Mouse (Mus musculus): ENCODE data around the gene Atp5e.

Gene Atp5e

DNA sequence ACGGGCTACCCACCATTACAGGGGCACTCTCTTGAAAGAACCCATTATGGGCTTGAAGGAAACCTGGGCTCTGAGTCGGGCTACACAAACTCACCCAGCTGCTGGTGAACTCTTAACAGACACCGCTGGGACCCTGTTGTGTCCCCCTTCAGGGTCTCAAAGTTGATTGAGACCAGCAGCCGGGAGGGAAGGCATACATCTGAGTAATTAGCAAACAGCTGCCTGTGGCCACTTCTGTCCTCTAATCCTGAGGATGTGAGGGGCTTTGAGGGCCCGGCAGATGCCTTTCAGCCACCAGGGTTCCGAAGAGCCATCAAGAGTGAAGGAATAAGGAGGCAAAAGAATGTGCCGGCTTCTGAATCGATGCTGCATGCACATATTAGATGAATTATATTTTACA, 17.0 kb downstream of the Atp5e start:
- no peak for DNase-seq (ENCODE audit: low spot score in 2 of 2)

DNA sequence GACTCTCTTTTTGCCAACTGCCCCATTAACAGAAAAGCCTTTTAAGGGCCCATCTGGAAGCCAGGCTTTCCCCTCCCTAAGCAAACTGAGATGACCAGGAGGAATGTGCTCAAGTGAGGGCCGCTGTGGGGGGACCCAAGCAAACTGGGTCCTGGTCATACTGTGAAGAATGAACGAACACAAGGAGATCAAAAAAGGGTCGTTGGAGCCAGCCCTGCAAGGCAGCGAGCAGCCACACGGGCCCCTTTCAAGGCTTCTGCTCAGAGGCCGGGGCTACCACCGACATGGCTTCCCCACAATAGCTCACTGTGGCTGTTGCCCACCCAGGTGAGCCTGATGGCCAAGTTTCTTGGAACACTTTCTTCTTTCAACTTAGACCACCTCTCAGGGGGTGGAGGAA, 17.4 kb downstream of the Atp5e start:
- no peak for DNase-seq (ENCODE audit: low spot score in 2 of 2)

DNA sequence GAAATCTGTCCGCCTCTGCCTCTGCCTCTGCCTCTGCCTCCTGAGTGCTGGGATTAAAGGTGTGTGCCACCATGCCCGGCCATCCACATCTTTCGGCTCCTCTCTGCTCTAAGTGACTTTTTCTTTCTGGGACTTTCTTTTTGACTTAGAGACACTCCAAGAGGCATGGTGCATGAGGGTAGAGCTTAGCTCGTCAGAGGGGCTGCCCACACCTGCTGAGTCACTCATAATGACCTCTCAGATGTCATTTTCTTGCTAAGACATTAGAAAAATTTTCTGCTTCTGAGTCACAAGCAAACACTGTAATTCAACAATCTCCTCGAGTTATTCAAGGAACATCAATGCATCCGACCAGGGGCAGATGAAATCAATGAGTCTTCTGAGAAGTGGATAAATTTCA, 18.9 kb downstream of the Atp5e start:
- DNase-seq (ENCODE audit: low spot score in 2 of 2), result no peak

DNA sequence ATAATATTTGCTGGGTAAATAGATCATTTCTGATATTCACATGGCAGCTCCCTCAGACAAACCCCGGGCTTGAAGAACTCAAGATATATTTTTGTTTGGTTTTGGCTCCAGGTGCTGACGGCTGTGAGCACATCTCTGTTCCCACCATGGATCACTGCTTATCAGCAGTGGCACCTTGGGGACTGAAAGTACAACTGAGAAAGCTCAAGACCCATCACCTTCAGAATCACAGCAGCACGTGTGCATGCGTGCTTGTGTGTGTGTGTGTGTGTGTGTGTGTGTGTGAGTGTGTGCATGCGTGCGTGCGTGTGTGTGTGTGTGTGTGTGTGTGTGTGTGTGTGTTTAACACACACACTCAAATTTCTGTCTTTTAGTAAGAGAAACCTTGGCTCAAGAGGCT, 19.5 kb downstream of the Atp5e start:
- DNase-seq (ENCODE audit: low spot score in 2 of 2), result no peak

DNA sequence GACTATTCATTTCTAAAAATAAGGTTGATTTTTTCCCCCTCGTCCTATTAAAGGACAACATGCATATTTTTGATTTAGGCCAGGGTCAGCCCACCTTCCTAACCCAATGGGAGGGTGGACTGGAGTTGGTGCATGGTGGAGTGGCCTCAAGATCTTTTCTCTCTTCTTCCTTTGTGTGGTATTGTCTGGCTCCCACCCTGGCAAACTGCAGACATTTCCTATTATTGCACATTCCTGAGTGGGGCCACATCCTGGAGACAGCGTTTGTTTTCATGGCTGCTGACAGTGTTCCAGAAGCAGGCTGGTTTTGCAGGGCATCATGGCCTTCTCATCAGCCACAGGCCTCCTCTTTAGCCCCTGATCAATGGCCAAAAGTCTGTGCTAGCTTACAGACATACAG, 20.9 kb downstream of the Atp5e start:
- no peak for DNase-seq (ENCODE audit: low spot score in 2 of 2)

DNA sequence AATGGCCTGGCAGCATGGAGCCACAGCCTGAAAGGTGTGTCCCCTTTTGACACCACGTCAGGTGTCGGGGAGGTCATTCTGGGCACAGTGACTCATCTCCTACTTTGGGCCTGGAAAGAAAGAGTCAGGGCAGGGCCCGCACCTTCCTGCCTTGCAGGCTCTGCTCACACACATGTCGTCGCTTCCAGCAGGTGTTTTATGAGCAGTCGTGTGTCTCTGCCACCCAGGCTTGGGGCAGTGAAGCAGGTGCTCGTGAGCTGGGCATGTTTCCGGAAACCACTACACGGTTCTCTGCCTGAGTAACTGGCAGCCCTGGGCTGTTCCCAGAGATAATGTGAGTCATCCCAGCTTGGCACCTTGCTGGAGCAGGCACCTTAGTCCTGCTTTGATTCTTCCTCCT, 21.4 kb downstream of the Atp5e start:
- no peak for DNase-seq (ENCODE audit: low spot score in 2 of 2)

DNA sequence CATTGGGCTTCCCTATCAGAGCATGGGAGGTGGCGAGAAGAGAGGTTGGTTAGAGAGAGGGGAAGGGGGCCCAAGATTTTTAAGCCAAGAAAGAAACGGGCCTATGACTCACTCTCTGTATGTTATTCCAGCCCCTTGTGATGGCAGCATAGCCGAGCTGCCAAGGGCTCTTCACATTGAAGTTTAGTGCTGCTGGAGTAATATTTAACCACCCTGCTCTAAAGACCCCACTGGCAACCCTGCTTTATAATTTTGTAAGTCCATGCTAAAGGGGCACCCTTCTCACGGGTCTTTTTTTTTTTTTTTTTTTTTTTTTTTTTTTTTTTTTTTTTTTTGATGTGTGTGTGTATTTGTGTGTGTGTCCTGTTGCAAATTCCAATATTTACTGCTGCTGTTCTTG, 22.0 kb downstream of the Atp5e start:
- no peak for DNase-seq (ENCODE audit: low spot score in 2 of 2)

DNA sequence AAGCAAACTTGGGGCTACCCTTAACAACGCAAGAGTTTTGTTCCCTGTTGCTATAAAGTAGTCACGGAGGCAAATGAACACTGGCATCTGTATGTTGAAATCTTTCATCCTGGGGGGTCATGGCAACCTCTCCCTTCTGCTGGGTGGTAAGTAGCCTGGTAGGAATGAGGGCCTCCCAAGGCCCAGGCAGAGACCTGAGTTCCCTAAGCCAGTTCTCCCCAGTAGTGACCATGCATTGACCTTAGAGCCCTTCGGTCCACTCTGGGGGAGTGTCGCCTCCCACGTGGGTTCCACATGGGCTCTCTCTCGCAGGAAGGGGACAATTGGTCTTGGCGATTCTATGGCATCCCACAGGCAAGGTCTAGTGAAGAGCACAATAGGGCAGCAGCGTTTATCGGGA, 23.9 kb downstream of the Atp5e start:
- DNase-seq (ENCODE audit: low spot score in 2 of 2), result no peak

DNA sequence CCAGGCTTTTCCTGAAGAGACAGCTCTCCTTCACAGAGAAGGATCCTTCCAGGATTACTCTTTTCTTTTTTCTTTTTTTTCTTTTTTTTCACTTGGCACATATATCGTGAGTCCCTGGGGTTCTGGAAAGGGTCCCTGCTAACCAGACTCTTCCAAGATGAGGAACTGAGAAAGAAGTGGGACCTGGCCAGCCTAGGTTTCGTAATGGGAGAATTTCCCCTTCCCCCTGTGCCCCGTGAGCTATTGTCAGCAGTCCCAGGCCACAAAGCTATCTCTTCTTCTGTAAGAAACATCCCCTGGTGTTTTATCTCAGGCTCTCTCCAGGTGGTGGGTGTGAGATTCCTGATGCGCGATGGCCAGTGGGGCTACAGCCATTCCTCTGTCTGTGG, 24.5 kb downstream of the Atp5e start:
- no peak for DNase-seq (ENCODE audit: low spot score in 2 of 2)

DNA sequence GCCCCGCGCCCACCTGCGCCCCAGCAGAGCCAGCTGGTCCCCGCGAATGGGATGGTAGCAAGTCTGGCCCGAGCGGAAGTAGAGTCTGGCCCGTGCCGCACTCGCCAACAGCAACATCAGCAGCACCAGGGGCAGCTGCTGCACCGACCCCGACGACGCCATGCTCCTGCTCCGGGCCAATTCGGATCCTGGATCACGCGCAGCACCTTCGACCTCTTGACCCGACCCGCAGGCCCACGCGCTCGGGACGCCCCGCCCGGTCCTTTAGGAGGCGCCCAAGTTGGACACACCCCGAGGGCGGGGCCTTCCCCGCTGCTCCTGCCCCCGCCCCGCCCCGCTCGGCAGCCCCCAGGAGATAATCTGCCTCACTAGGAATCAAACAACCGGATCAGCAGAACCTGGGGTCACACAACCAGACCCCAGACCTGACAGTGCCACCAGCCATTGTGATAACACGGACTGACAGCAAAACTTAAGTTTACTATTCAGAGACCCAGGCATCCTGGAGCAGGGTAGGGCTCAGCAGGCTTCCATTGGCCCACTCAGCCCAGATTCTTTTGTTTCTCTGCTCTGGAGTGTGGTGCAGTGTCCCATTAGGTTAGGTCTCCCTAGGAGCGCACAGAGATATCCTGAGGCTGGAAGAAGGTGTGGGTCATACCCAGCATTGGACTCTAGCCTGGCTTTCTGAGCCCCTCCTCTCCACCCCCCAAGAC, 25.0 kb downstream of the Atp5e start, which contains the start of gene Ctsz:
Ctsz (minus strand) TSS at position 303 of the 713 bp plus-strand sequence.
- peak; percentile 79 to 89 for DNase-seq (ENCODE audit: low spot score in 2 of 2)

DNA sequence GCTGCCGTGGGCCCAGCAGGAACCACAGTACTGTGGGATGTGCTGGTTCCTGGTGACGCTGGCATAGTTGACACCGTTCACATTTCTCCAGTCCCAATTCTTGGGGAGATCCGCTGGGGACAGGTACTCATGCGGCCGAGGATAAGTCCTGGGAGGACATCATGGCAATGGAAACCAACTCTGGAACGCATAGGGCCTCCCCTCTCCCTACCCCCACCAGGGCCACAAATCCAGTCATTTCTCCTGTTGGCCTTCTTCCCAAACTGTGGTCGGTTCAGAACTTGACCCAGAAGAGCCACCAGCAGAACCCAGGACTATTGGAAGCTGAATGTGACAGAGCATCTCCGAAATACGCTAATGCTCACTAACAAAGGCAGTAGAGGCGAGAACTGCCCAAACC, 25.7 kb downstream of the Atp5e start:
- no peak for DNase-seq (ENCODE audit: low spot score in 2 of 2)

DNA sequence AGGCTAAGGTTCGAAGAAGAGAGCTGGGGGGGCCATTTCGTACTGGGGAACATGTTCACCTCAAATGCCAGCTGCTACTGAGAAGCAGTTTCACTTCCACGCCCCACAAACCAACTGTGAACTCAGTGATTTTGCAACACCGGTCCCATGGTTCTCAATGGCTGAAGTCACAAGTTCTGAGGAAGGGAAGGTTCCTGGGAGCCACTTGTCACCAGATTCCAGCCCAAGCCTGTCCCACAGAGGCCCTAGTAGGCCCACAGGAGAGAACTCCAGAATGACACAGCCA, 26.3 kb downstream of the Atp5e start:
- peak; percentile 62 to 75 for DNase-seq (ENCODE audit: low spot score in 2 of 2)

DNA sequence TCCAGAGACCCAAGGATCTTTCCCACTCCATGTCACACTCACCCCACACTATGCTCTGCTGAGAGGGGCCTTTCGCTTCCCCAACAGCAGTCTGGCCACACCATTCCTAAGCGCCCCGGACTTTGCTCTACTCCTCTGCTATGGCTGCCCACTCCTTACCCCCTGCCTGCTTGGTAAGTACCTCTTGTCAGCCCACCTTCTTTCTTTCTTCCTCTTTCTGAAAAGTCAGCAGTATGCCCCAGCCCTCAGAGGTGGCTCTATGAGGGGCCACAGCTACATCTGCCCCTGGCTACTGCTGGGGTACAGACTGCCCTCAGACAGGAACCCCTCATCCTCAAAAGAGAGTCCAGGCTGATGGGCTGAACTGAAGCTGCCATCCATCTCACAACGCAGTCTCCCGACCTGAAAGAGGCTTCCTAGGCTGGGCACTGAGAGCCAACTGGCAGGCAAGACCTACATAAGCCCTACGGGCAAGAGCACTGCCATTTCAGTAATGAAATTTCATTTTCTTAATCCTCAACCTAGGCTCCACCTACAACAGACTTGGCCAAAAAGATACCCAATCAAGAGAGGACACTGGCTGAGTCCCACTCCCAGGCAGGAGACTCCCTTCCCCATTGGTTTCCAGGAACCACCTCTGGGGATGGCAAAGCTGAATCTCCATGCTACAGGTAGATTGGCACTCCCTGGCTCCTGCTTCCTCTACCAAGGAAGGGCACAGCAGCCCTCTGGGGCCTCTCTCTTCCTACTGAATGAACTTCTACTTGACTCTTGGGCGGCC, 26.8 kb downstream of the Atp5e start:
- DNase-seq (ENCODE audit: low spot score in 2 of 2), result no peak

DNA sequence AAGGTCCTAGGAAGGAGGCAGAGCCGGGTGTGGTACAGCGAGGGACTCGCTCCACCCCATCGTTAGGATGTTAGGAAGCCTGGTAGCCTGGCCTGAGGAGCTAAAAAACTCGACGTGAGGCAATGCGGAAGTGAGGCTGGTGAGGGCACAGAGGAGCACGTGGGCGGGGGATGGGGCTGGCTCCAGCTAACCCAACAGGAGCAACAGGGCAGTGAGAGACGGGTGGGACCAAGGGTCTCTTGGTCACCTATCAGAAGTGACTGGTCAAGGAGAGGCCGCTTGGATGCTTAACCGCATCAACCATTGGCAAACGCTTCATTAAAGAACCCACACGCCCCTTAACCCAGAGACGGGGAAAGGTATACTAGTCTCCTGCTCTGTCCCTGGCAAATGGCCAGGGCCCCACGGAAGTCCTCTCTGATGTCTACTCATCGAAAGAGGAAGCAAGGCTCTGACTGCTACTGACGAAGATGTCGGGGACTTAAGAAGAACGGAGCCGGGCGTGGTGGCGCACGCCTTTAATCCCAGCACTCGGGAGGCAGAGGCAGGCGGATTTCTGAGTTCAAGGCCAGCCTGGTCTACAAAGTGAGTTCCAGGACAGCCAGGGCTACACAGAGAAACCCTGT, 27.7 kb downstream of the Atp5e start:
- DNase-seq (ENCODE audit: low spot score in 2 of 2), result peak; percentile 45 to 77

DNA sequence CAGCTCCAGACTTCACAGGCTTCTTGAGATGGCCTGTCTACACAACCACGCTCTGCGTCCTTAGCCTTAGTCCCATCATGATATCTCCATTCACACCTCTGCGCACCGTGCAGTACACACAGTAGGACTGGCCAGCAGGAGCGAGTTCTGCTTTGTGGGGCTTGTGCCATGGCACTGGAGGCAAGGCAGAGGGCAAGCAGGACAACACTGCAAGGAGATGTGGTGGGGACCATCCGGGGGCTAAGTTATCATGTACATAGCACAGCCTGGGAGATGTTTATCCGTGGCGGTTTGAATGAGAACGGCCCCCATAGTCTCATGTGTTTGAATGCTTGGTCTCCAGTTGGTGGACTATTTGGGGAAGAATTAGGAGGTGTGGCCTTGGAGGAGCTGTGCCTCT, 29.0 kb downstream of the Atp5e start:
- no peak for DNase-seq (ENCODE audit: low spot score in 2 of 2)

DNA sequence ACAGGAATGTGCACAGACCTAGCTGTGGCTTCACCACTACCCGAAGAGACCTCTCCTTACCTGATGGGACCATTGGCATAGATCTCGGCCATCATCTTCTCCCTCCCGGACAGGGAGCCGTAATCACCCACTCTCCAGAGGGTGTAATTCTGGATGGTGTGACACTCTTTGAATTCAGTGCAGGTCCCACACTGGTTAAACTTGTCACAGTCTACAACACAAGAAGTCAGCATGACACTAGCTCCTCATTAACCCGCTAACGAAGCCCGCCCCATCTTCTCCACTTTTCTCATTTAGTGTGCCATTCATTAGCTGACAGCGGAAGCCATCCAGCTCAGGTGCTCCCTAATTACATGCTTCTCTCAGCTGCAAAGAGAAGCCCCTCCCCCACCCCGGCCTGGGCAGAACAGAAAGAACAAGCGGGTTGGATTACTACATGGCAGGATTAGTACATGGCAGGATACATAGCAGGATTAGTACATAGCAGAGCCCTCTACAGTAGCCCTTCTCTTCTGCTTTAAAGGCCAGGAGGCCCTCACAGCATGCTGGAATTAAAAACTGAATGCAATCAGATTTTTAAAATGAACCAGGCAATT, 34.8 kb downstream of the Atp5e start:
- no peak for DNase-seq (ENCODE audit: low spot score in 2 of 2)

DNA sequence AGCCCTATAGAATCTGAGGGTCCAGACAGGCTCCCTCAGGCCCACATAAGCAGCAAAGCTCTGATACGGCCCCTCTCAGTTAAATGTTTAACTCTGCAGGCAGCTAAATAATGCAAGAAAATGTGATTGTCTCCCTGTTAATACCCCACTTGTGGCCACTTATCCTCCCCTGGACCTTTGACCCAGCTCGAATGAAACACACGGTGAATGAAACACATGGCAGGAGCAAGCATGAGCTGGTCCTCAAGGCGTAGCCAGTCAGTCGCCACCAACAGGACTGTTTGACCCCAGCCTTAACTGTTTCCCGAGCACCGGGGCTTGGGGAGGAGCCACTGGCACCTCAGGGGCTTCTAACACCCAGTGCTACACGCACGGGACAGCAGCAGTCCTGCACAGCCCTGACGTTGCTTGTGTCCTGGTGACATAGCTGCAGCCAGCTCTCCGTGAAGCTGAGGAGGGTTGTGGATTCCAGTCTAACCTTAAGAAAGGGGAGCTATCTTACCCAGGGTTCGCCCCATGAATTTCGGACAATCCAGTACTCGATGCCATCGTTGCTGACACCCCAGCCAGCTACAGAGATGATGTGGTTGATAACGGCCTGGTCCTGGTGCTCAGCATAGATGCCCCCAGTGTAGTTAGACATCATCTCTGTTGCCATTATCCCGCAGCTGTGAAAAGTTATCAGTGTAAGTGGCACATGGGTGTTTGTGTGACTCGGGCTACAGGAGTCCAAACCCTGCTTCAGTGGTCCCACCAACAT, 35.6 kb downstream of the Atp5e start:
- no peak for DNase-seq (ENCODE audit: low spot score in 2 of 2)

DNA sequence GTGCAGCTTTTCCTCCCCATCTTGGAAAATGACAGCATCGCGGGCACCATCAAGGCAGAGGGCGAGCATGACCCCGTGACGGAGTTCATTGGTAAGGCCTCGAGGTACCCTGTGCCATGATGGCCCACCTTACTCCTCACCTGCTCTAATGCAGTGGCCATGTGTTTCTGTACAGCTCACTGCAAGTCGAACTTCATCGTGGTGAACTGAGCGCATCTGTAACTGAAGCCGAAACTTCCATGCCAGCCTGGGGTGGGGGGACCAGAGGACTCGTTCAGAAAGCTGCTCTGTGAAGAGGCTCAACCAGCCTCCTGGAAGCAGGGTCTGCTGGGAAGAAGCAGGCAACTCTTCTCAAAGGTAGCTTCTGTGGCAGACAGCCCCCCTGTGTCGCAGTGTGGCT, 37.0 kb downstream of the Atp5e start:
- DNase-seq (ENCODE audit: low spot score in 2 of 2), result no peak

DNA sequence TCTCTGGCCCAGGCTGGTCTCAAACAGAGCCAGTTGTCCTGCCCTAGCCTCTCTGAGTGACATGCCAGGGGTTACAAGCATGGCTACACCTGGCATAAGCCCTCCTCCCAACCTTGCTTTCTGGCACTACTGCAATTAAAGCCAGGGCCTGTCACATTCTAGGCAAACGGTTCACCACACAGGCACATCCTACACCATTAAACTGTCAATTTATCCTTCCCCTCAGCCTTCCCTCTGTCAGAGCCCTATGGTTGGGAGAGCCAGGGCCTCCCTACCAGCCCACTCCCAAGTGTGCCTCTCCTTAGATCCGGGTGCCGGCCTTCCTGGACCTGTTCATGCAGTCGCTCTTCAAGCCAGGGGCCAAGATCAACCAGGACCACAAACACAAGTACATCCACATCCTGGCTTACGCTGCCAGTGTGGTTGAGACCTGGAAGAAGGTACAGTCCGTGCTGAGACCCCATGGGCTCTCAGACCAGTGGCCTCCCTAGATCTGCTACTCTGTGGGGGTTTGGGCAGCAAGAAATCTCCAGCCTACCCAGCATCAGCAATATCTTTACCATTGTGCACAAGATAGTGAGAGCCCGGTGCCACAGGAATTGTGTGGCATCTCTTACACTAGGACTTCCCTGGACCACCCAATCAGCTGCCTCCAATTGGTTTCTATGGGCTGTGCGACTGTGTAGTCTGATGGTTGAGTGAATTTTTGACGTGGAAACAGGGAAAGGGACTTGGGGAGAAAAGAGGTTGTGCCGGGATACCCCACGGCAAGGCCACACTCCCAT, 39.4 kb downstream of the Atp5e start:
- DNase-seq (ENCODE audit: low spot score in 2 of 2), result no peak

DNA sequence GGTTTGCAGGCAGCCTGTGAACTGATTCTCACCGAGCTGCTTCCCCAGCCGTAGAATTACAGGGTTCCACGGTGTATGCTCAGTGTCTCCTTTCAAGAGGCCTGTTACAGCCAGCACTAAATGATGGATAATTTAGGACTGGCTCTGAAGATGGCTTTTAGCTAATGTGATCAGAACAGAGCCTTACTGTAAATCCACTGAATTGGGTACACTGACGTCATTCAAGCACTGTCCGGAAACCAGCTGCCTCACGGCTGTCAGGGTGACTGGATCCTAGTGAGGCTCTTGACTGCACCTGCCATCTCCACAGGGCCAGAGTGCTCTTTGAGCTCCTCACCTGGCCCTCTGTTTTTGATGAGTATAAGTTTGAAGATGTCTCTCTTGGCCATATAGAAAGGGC, 42.8 kb downstream of the Atp5e start:
- no peak for DNase-seq (ENCODE audit: low spot score in 2 of 2)

DNA sequence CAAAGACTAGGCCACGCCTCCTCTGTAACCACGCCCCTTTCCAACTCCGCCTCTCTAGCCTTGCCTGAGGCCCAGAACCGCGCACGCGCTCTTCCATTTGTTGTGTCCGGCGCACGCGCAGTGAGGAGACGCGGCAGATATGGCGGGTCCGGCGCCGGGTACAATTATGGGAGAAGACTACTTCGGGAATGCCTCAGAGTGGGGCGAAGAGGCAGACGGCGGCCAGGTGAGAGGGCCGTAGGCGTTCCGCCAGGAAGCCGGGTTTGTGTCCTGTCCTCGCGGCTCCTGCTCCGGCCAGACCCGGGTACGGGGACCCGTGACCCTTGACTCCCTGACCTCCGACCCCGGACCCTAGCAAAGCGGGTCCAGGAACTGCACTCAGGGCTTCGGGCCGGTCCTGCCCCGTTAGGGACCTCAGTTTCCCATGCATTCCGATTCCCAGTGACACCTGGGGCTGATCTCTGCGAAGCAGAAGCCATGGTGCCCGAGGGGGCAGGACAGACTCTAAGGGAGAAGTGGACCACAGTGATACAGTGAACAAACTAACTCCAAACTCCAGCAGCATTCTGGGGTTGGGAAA, 48.1 kb downstream of the Atp5e start, which contains the start of gene Nelfcd:
Nelfcd (plus strand) TSS at position 74 of the 580 bp plus-strand sequence.
- DNase-seq (ENCODE audit: low spot score in 2 of 2), result peak; percentile 96 to 99

All from spleen, postnatal 4 days (tissue).